Mouse (Mus musculus) liver, embryonic 15.5 days (tissue): ENCODE data around the gene Usp24. TPM values are rescaled to one million over a fixed set of nuclear protein-coding genes. Genes with fewer than 3 reads are reported as not detected.

ENCODE experiments used
- ATAC-seq: fragments of 200-750 bp; cut with Nextera tagmentation; 2 replicates; pipeline ENCODE4 v1.8.0; 2017; ENCODE audit warnings: moderate number of reproducible peaks, mild to moderate bottlenecking, moderate library complexity; ENCODE audit not compliant: insufficient read depth
- H3K27ac ChIP-seq: fragments of 300-500 bp; sonication (generic); replicated peaks from 2 replicates; pipeline ENCODE4 v1.5.1; 2015; ENCODE audit warnings: mild to moderate bottlenecking, inconsistent platforms
- H3K27me3 ChIP-seq: fragments of 300-500 bp; sonication (generic); 2 replicates; pipeline ENCODE4 v1.6.1; 2015; ENCODE audit warnings: mild to moderate bottlenecking, inconsistent platforms
- H3K36me3 ChIP-seq: fragments of 300-500 bp; sonication (generic); replicated peaks from 2 replicates; pipeline ENCODE4 v1.6.1; 2015; ENCODE audit warnings: moderate library complexity, mild to moderate bottlenecking, inconsistent platforms
- H3K4me1 ChIP-seq: fragments of 300-500 bp; sonication (generic); replicated peaks from 2 replicates; pipeline ENCODE4 v1.6.1; 2015; ENCODE audit warnings: inconsistent platforms
- H3K4me2 ChIP-seq: fragments of 300-500 bp; sonication (generic); 2 replicates; pipeline ENCODE4 v1.6.1; 2015; ENCODE audit warnings: moderate library complexity, mild to moderate bottlenecking, inconsistent platforms
- H3K4me3 ChIP-seq: fragments of 300-500 bp; sonication (generic); replicated peaks from 2 replicates; pipeline ENCODE4 v1.5.1; 2015; ENCODE audit warnings: mild to moderate bottlenecking, inconsistent platforms
- H3K9ac ChIP-seq: fragments of 300-500 bp; sonication (generic); 2 replicates; pipeline ENCODE4 v1.6.1; 2015; ENCODE audit warnings: moderate library complexity, mild to moderate bottlenecking, inconsistent platforms
- H3K9me3 ChIP-seq: fragments of 300-500 bp; sonication (generic); replicated peaks from 2 replicates; pipeline ENCODE4 v1.6.1; 2016; ENCODE audit warnings: inconsistent platforms
- WGBS: fragments of 180-500 bp; shearing (Covaris S2); methylation state at CpG from one replicate; pipeline ENCODE4 v1.1.7; 2015; ENCODE audit warnings: mixed read lengths; ENCODE audit not compliant: insufficient replicate concordance; 5-methylcytosine and 5-hydroxymethylcytosine counted together
- polyA plus RNA-seq: library from polyadenylated mRNA; unstranded; fragments of >200 nt; fragmentation: Nextera tagmentation; extraction: Ambion mirVana; gene quantifications from 2 replicates; pipeline ENCODE4 v1.2.1, GENCODE M21; 2015

Gene Usp24
- polyA plus RNA-seq, 1 experiment from 2014 or later = 5.1 TPM

DNA sequence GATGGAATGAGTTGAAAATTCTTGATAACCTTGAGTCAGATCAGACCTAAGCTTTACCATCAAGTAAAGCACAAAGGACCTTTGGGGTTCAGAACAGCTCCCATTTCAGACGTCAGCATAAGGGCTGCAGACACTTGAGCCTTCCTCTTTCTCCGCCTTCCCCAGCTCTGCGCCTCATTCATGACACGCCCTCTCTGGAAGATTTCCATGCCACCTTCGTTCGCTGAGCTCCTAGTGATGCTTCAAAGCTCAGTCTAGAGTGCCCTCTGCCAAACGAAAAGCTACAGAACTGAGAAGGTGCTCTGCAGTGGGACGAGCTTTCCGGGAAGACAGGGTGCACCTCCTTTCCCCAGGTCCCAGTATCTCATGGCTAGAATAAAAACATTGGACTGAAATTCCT lies 146.0 kb downstream of the Usp24 start:
- 57% methylated on average over 9 of the region's 9 CpGs for WGBS
- no peak for ATAC-seq
- peaks cover 5% of the 10 kb centered on the region; the same call in 1 of the 2 replicates for H3K4me1 ChIP-seq

DNA sequence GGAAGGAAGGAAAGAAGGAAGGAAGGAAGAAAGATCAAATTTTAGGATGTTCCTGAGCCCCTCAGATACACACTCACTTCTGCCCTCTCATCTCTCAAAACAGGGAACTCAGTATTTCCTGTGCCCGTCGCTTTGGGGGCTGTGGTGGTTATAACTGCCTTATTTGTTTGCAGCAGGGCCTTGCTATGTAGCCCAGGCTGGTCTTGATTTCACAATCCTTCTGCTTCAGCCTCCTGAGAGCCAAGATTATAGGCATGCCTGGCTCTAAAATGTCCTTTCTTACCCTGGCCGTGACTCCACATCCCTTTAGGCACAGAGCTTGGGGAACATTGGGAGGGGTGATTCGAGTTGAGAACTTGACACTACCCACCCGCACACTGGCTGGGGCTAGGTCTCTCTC lies 146.5 kb downstream of the Usp24 start:
- 28% methylated on average over 5 of the region's 5 CpGs for WGBS
- peaks cover 5% of the 10 kb centered on the region; the same call in 1 of the 2 replicates for H3K4me1 ChIP-seq
- 0 out of 2 replicates have a peak overlapping the region, but pooled peaks have one; percentile 12 for H3K9ac ChIP-seq
- H3K36me3 ChIP-seq = peaks cover 6% of the 10 kb centered on the region; the same call in 1 of the 2 replicates
- peak overlapping the region; percentile 53 for H3K4me3 ChIP-seq
- no peak for ATAC-seq
- H3K27me3 ChIP-seq = peaks cover 32% of the 10 kb centered on the region
- H3K4me2 ChIP-seq = peak overlapping the region; percentile 48
- H3K27ac ChIP-seq = no peak overlapping the region
- H3K9me3 ChIP-seq = no peaks in the 10 kb centered on the region

More for the DNA sequence above, 146.0 kb downstream of the Usp24 start:
- Histone ChIP-seq H3K4me3 (peak overlapping the region; percentile 53), H3K9ac (no peak overlapping the region), H3K36me3 (peaks cover 6% of the 10 kb centered on the region; the same call in 1 of the 2 replicates), H3K9me3 (no peaks in the 10 kb centered on the region), H3K4me2 (peak overlapping the region; percentile 48), H3K27me3 (peaks cover 32% of the 10 kb centered on the region), H3K27ac (no peak overlapping the region)

DNA sequence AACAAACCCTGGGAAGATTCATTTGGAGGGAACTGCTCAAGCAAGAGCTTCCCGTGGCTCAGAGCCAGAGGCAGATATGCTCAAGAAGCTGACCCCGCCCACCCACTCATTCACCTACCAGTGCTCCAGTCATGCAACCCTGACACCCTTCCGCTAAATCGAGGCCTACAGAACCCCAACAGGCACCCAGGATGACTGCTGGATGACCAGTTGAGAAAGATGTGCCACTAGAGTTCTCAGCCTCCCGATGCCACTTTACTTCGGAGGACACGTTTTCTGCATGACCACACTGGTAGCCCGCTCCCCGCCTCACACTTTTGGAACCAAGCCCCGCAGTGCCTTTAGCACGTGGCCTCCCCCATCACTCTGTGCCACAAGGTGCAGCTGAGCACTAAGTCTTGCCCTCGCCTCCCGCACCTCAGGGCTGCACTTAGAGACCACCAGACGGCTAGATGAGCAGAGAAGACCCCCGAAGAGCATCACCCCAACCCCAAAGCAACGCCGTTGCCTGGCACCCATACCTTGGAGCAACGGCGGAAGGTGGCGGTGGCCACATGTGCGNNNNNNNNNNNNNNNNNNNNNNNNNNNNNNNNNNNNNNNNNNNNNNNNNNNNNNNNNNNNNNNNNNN lies 147.3 kb downstream of the Usp24 start:
- 27% methylated on average over 21 of the region's 21 CpGs for WGBS
- peak overlapping the region; percentile 57 for H3K27ac ChIP-seq
- H3K36me3 ChIP-seq = no peaks in the 10 kb centered on the region
- peak overlapping the region; percentile 53 for H3K4me3 ChIP-seq
- H3K4me2 ChIP-seq = peak overlapping the region; percentile 48
- H3K9me3 ChIP-seq = no peaks in the 10 kb centered on the region
- H3K27me3 ChIP-seq = peaks cover 32% of the 10 kb centered on the region
- H3K9ac ChIP-seq = peak overlapping the region; percentile 27; the same call in 1 of the 2 replicates
- ATAC-seq = no peak
- peaks cover 5% of the 10 kb centered on the region; the same call in 1 of the 2 replicates for H3K4me1 ChIP-seq

DNA sequence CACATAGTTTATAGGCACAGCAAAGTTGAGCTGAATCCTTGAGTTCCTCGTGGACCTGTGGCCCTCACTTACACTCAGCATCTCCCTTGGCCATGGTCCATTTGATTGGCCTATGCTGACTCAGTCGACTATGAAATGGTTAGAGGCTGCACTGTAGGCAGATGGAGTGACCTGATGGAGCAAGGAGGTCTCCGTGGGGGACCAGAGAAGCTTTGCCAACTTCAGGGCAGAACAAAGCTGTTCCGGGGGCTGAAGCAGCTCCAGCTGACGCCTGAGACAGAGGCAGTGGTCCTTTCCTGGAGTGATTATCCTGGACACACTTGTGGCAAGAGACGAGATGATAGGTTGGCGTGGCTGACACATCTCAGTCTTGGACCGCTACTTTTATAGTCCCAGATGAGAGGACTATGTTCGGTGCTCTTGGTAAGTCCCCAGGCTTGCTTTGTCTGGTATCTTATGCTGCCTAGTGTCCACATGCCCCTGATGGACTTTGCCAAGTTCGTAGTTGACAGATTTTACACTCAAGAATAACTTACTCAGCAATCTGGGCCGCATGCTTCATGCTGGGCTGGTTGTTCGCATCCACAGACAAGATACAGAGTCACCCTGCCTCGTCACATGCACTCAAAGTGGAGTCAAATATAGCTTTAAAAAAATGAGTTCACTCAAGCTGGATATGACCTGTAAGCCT lies 151.6 kb downstream of the Usp24 start:
- H3K27ac ChIP-seq = no peak overlapping the region
- no peaks in the 10 kb centered on the region for H3K36me3 ChIP-seq
- H3K9me3 ChIP-seq = no peaks in the 10 kb centered on the region
- H3K4me3 ChIP-seq = no peak overlapping the region
- WGBS = 63% methylated on average over 13 of the region's 13 CpGs
- ATAC-seq = no peak
- H3K4me1 ChIP-seq = no peaks in the 10 kb centered on the region
- H3K27me3 ChIP-seq = peaks cover 29% of the 10 kb centered on the region
- no peak overlapping the region for H3K9ac ChIP-seq
- H3K4me2 ChIP-seq = no peak overlapping the region

DNA sequence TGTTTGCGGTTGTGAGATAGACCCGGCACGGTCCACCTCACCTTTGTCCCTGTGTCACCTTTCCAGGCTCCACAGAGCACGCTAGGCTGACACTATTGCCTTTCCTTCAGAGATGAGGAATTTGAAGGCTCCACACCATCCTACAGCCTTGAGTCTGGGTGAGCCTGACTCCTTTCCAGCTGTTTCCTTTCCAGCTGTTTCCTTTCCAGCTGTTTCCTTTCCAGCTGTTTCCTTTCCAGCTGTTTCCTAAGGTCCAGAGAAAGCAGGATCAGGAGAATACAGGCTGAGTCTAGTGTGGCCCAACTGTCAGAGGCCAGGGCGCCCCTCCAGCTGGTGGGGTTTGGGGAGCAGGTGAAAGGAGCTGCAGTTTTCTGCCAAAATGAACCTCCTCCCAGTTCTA lies 154.9 kb downstream of the Usp24 start:
- H3K9ac ChIP-seq = no peak overlapping the region
- H3K9me3 ChIP-seq = no peaks in the 10 kb centered on the region
- no peak overlapping the region for H3K4me3 ChIP-seq
- H3K27ac ChIP-seq = no peak overlapping the region
- ATAC-seq = no peak
- no peaks in the 10 kb centered on the region for H3K36me3 ChIP-seq
- no peak overlapping the region for H3K4me2 ChIP-seq
- H3K27me3 ChIP-seq = no peaks in the 10 kb centered on the region
- H3K4me1 ChIP-seq = 0 out of 2 replicates have a peak, but pooled peaks cover 2% of the 10 kb centered on the region
- 50% methylated on average over 5 of the region's 5 CpGs for WGBS

DNA sequence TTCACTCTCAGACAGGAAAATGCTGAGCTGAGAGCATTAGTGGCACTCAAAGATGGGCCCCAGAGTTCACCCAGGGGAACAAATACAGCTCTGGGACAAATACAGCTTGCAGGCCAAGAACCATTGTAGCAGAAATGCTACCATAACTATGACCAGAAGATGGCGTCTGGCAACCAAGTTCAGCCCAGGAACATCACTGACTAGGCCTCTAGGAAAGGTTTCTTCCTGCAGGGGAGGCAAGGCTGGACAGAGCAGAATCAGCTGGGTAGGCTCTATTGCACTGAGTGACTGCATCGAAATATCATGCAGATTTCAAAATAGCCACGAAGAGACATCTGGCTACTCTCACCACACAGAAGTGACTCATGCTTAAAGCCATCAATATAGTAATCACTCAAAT lies 156.3 kb downstream of the Usp24 start:
- no peak overlapping the region for H3K4me3 ChIP-seq
- no peak overlapping the region for H3K9ac ChIP-seq
- H3K36me3 ChIP-seq = no peaks in the 10 kb centered on the region
- no peak overlapping the region for H3K4me2 ChIP-seq
- H3K27me3 ChIP-seq = no peaks in the 10 kb centered on the region
- H3K27ac ChIP-seq = no peak overlapping the region
- 9% methylated on average over 3 of the region's 3 CpGs for WGBS
- ATAC-seq = no peak
- H3K9me3 ChIP-seq = no peaks in the 10 kb centered on the region
- 0 out of 2 replicates have a peak, but pooled peaks cover 2% of the 10 kb centered on the region for H3K4me1 ChIP-seq

DNA sequence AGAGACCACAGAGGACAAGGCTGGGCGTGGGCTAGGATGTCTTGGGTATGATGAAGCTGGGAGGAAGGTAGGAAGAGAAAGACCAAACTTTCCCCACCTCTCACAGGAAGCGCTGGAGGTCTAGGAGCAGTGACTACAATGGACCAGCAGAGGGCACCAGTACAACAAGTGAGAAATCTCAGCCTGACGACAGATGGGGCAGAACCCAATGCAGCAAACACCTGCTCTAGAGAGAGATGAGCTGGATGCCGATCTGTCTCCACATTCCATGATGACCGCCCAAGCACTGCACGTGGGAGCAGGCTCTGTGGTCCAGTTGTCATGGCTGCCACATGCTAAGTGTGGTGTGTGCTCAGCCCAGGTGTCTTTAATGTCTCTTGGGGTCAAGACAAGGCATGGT lies 158.2 kb downstream of the Usp24 start:
- H3K27ac ChIP-seq = no peak overlapping the region
- H3K4me3 ChIP-seq = no peak overlapping the region
- H3K4me2 ChIP-seq = no peak overlapping the region
- no peaks in the 10 kb centered on the region for H3K36me3 ChIP-seq
- no peaks in the 10 kb centered on the region for H3K9me3 ChIP-seq
- 0 out of 2 replicates have a peak, but pooled peaks cover 2% of the 10 kb centered on the region for H3K4me1 ChIP-seq
- no peak for ATAC-seq
- H3K9ac ChIP-seq = no peak overlapping the region
- 5% methylated on average over 6 of the region's 6 CpGs for WGBS
- H3K27me3 ChIP-seq = no peaks in the 10 kb centered on the region

DNA sequence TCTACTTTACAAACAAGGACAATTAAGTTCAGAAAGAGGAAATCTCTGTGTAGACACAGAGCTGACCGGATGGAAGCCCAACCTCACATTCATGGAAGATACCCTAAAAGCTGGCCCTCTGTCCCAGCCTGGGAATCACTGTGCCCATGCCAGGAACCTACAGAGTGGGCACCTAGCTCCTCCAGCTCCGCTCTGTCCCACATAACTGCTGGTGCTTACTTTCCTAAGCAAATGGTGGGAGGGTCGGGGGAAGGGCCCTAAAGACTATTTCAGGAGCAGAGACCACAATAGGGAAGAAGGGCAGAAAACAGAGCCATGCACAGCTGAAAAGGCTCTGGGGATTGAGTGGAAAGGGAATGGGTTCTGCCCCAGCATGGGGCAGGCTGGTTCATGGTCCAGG lies 164.5 kb downstream of the Usp24 start:
- no peak overlapping the region for H3K9ac ChIP-seq
- no peak for ATAC-seq
- H3K4me2 ChIP-seq = no peak overlapping the region
- no peaks in the 10 kb centered on the region for H3K4me1 ChIP-seq
- H3K4me3 ChIP-seq = no peak overlapping the region
- H3K27me3 ChIP-seq = peaks cover 39% of the 10 kb centered on the region
- H3K27ac ChIP-seq = no peak overlapping the region
- WGBS = 34% methylated on average over 3 of the region's 3 CpGs
- H3K9me3 ChIP-seq = no peaks in the 10 kb centered on the region
- H3K36me3 ChIP-seq = no peaks in the 10 kb centered on the region

DNA sequence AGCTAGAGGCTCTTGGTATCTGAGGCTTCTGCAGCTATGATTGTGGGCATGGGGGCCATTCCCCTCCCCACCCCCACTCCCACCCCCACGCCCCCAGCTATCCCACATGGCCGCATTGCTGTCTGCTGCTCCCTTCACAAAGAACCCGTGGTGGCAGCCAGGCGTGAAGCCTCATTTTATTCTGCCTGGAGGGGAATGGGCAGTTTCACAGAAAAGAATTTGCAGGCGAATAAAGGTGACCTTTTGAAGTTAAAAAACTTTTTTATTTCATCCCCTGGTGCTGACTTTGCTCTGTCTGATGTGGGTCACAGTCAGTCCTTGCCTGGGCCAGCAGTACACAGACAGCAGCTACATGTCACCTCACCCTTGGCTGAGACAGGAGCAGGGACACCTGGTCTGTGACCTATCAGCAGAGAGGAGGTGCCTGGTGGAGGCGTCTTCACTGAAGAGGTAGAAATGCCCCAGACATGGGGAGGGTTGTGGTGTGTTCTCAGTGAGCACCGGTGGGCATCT lies 167.3 kb downstream of the Usp24 start:
- Histone ChIP-seq H3K9ac (no peak overlapping the region), H3K36me3 (no peaks in the 10 kb centered on the region), H3K4me3 (no peak overlapping the region), H3K9me3 (no peaks in the 10 kb centered on the region), H3K4me1 (no peaks in the 10 kb centered on the region), H3K27ac (no peak overlapping the region), H3K4me2 (no peak overlapping the region), H3K27me3 (peaks cover 39% of the 10 kb centered on the region)
- ATAC-seq = no peak
- 47% methylated on average over 7 of the region's 7 CpGs for WGBS

DNA sequence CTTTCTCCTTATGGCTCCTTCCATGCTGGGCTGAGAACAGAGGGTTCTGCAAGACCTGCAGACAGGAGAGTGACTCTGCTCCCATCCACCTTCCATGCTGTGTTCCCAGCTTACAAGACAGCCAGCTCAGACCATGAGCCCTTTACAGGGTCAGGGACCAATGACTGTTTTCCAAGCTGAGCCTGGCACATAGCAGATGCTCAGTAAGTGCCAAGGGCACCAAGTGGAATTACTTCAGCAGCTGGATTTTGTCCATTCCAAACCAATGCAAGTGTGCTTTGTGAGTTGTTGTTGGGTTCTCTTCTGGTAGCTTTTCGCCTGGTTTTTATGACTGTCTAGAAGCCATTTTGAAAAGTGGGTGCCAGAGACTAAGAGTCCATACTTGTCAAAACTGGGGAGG lies 167.8 kb downstream of the Usp24 start:
- no peaks in the 10 kb centered on the region for H3K4me1 ChIP-seq
- ATAC-seq = no peak
- H3K9ac ChIP-seq = no peak overlapping the region
- H3K4me3 ChIP-seq = no peak overlapping the region
- no peaks in the 10 kb centered on the region for H3K9me3 ChIP-seq
- no peaks in the 10 kb centered on the region for H3K36me3 ChIP-seq
- peaks cover 39% of the 10 kb centered on the region for H3K27me3 ChIP-seq
- WGBS = 46% methylated on average over 1 of the region's 1 CpGs
- no peak overlapping the region for H3K27ac ChIP-seq
- H3K4me2 ChIP-seq = no peak overlapping the region

DNA sequence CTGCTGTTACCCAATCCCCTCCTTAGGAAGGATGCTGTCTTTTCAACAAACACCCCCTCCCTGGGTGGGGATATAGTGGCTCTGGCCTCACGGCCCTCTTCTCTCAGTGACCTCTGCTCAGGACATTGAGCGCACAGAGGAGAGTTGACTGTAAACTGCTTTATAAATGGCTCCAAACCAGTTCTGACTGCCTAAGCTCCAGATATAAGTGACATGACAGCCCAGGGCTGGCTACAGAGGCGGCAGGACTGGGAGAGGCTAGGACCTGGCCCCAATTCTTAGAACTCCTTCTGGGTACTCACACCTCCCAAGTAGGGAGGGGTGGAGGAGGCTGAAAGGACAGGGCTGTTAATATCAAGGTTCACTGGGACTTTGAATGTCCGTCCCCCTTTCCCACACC lies 174.6 kb downstream of the Usp24 start:
- no peak for ATAC-seq

More for the DNA sequence above, 174.6 kb downstream of the Usp24 start:
- H3K9me3 ChIP-seq = no peaks in the 10 kb centered on the region
- no peaks in the 10 kb centered on the region for H3K36me3 ChIP-seq
- H3K27me3 ChIP-seq = no peaks in the 10 kb centered on the region
- no peak overlapping the region for H3K4me3 ChIP-seq
- H3K27ac ChIP-seq = no peak overlapping the region
- H3K9ac ChIP-seq = no peak overlapping the region
- no peaks in the 10 kb centered on the region for H3K4me1 ChIP-seq
- WGBS = 56% methylated on average over 4 of the region's 4 CpGs
- no peak overlapping the region for H3K4me2 ChIP-seq
